Mouse (Mus musculus) ovary, postnatal 10 days (tissue): ENCODE results near the gene Fscn1.

Source experiments
- DNase-seq: peaks from one replicate; pipeline ENCODE4 v3.0.0; 2022; ENCODE audit warnings: low spot score

Fscn1 gene

GRCm38 (mm10) chr5:142959576-142960556 is at the start of gene Fscn1:
Fscn1 (plus strand) TSS chr5:142960343.
- peak; percentile 96 for DNase-seq

GRCm38 (mm10) chr5:142911629-142912028 is 48.5 kb upstream of the Fscn1 start:
- DNase-seq, result no peak

- DNase-seq, result no peak
Measured at GRCm38 (mm10) chr5:142912320-142912719, 47.8 kb upstream of the Fscn1 start.

GRCm38 (mm10) chr5:142912739-142913138 is 47.4 kb upstream of the Fscn1 start:
- DNase-seq, result no peak

- no peak for DNase-seq
Measured at GRCm38 (mm10) chr5:142915231-142915630, 44.9 kb upstream of the Fscn1 start.

GRCm38 (mm10) chr5:142916593-142916992 is 43.5 kb upstream of the Fscn1 start:
- no peak for DNase-seq

- DNase-seq, result no peak
Measured at GRCm38 (mm10) chr5:142917402-142917801, 42.7 kb upstream of the Fscn1 start.

GRCm38 (mm10) chr5:142920311-142921073 is 39.7 kb upstream of the Fscn1 start:
- DNase-seq, result no peak

- DNase-seq, result no peak
Measured at GRCm38 (mm10) chr5:142921074-142921459, 39.1 kb upstream of the Fscn1 start.

- DNase-seq, result no peak
Measured at GRCm38 (mm10) chr5:142922251-142922650, 37.9 kb upstream of the Fscn1 start.

- DNase-seq, result no peak
Measured at GRCm38 (mm10) chr5:142923781-142924180, 36.4 kb upstream of the Fscn1 start.

GRCm38 (mm10) chr5:142924336-142924959 is 35.7 kb upstream of the Fscn1 start:
- DNase-seq, result no peak

- no peak for DNase-seq
Measured at GRCm38 (mm10) chr5:142926204-142926939, 33.8 kb upstream of the Fscn1 start.

GRCm38 (mm10) chr5:142926940-142927228 is 33.3 kb upstream of the Fscn1 start:
- no peak for DNase-seq

GRCm38 (mm10) chr5:142927341-142927930 is 32.7 kb upstream of the Fscn1 start:
- DNase-seq, result no peak

- no peak for DNase-seq
Measured at GRCm38 (mm10) chr5:142928749-142929399, 31.3 kb upstream of the Fscn1 start.

- DNase-seq, result no peak
Measured at GRCm38 (mm10) chr5:142929400-142929752, 30.8 kb upstream of the Fscn1 start.

- no peak for DNase-seq
Measured at GRCm38 (mm10) chr5:142931241-142931745, 28.9 kb upstream of the Fscn1 start.

- DNase-seq, result no peak
Measured at GRCm38 (mm10) chr5:142932084-142932685, 28.0 kb upstream of the Fscn1 start.

- no peak for DNase-seq
Measured at GRCm38 (mm10) chr5:142932731-142933130, 27.4 kb upstream of the Fscn1 start.
